Mouse (Mus musculus) thymus, adult 2 months (tissue): Measurements from ENCODE around the gene Sstr4.

Experiments
- CTCF ChIP-seq: fragments of 200-500 bp; IDR thresholded peaks from 2 replicates; pipeline ENCODE4 v1.5.1; 2012; ENCODE audit warnings: mild to moderate bottlenecking, control low read depth, low read length, moderate library complexity, borderline replicate concordance; ENCODE audit not compliant: control insufficient read depth, poor library complexity, insufficient read depth; ENCODE audit errors: extremely low read depth
- POLR2A ChIP-seq: fragments of 200-500 bp; IDR thresholded peaks from 2 replicates; pipeline ENCODE4 v1.6.1; 2012; ENCODE audit warnings: mild to moderate bottlenecking, low read length, control low read depth, moderate library complexity; ENCODE audit not compliant: control insufficient read depth, poor library complexity, insufficient read depth; ENCODE audit errors: extremely low read depth

DNA sequence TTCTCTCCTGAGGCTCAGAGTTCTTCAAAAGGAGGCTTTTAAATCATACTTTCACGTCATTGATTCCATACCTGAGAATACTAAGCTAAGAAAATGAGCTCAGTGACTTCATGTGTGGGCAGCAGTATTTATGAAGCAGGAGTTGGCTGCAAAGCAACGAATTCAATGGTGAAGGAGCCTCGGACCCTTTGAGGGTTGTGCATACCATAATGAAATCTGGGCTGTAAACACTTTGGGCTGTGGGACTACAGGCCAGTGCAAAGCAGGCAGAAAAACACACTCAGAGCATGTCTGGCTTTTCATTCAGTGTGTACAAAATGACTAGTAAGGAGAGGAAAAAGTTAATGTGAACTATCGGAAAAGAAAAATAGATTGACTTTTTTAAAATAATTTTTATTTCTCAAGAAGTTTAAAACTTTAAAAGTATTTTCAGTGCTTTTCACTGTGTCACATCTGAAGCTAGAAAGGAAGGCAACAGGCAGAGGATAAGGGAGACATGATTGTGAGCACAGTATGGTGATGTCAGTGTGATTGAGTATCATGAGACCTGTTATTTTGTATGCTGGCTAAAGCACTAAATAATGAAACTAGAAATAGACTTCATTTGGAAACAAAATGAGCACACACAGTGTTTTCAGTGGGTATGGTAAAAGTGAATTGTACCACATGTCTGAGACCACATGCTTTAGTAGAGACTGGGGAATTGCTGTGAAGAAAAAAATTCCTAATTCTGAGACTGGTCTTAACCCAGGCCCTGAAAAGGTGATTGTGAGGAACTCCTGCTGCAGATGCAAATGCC lies 45.4 kb upstream of the Sstr4 start:
- TF ChIP-seq CTCF (no peak), POLR2A (no peak)
